Mouse (Mus musculus): ENCODE data around the gene Adap2. TPM values are rescaled to one million over a fixed set of nuclear protein-coding genes. Genes with fewer than 3 reads are reported as not detected.

Gene Adap2
- total and polyA plus RNA-seq, 3 experiments, result 0.49 TPM; not detected in 2

GRCm38 (mm10) chr11:80168121-80168520, 14.2 kb downstream of the Adap2 start:
- H3K27ac ChIP-seq (ENCODE audit: insufficient read depth, low read depth), result no peak overlapping the region

GRCm38 (mm10) chr11:80168611-80169249, 14.8 kb downstream of the Adap2 start:
- TF ChIP-seq RCOR1 (conservative IDR thresholded peaks at IDR 0.05; ENCODE audit: low read depth, low read length) (no peak), BHLHE40 (IDR thresholded peaks at IDR 0.05; ENCODE audit: low read depth, low read length) (peak; percentile 48; the same call in 1 of the 2 replicates)
- no peak overlapping the region for H3K27ac ChIP-seq (ENCODE audit: insufficient read depth, low read depth)

More at GRCm38 (mm10) chr11:80168121-80168520, 14.2 kb downstream of the Adap2 start:
- no peaks in the 10 kb centered on the region for H3K79me2 ChIP-seq (replicated peaks; ENCODE audit: control insufficient read depth, extremely low read depth, insufficient read depth, poor library complexity, severe bottlenecking)
- H3K36me3 ChIP-seq (replicated peaks in 1 of 2; ENCODE audit: control insufficient read depth in 1 of 2, insufficient read depth in 1 of 2, low read length in 1 of 2), result peaks cover 0 to 14% of the 10 kb centered on the region in 2 experiments
- in situ Hi-C loops (cut with MboI; ENCODE audit: low pct_ligation_motif_present, low pct_unique_long_range_greater_than_20kb, low sequenced_read_pairs), result no loop called here
- H3K4me1 ChIP-seq (ENCODE audit: control insufficient read depth in 1 of 2, insufficient read depth in 2 of 2), result peaks cover 37 to 70% of the 10 kb centered on the region in 2 experiments
- H3K9me3 ChIP-seq (replicated peaks; ENCODE audit: low read length), result peaks cover 3% of the 10 kb centered on the region
- TF ChIP-seq RCOR1 (conservative IDR thresholded peaks at IDR 0.05; ENCODE audit: low read depth, low read length), result no peak
- TF ChIP-seq BHLHE40 (IDR thresholded peaks at IDR 0.05; ENCODE audit: low read depth, low read length), result no peak
- TF ChIP-seq KAT2A (IDR thresholded peaks at IDR 0.05; ENCODE audit: insufficient replicate concordance, low read length), result no peak
- no peak for TF ChIP-seq IRF4 (IDR thresholded peaks at IDR 0.05; ENCODE audit: low read depth, low read length)
- no peak for TF ChIP-seq NRF1 (IDR thresholded peaks at IDR 0.05; ENCODE audit: low read depth, low read length)
- TF ChIP-seq NELFE (IDR thresholded peaks at IDR 0.05; ENCODE audit: low read depth, low read length), result no peak
- no peak for TF ChIP-seq JUND (conservative IDR thresholded peaks at IDR 0.05; ENCODE audit: low read depth, low read length)
- TF ChIP-seq ZC3H11A (IDR thresholded peaks at IDR 0.05; ENCODE audit: low read depth, low read length), result no peak
- no peak for TF ChIP-seq HCFC1 (IDR thresholded peaks at IDR 0.05; ENCODE audit: low read depth, low read length)
- no peak for TF ChIP-seq E2F4 (IDR thresholded peaks at IDR 0.05; ENCODE audit: insufficient replicate concordance, low read depth, low read length)
- TF ChIP-seq SMC3 (IDR thresholded peaks at IDR 0.05; ENCODE audit: low read depth, low read length), result no peak
- no peak for TF ChIP-seq EP300 (IDR thresholded peaks at IDR 0.05; ENCODE audit: low read length)
- no peak for TF ChIP-seq MAX (IDR thresholded peaks at IDR 0.05; ENCODE audit: low read length)
- no peak for TF ChIP-seq MAZ (IDR thresholded peaks at IDR 0.05; ENCODE audit: low read depth, low read length)
- TF ChIP-seq TBP (conservative IDR thresholded peaks at IDR 0.05; ENCODE audit: low read depth, low read length), result no peak
- no peak for TF ChIP-seq UBTF (IDR thresholded peaks at IDR 0.05; ENCODE audit: low read depth, low read length)
- TF ChIP-seq ZMIZ1 (IDR thresholded peaks at IDR 0.05; ENCODE audit: low read depth, low read length), result no peak
- dilution Hi-C loops (cut with MboI; ENCODE audit: extremely low pct_ligation_motif_present, extremely low pct_unique_long_range_greater_than_20kb, low sequenced_read_pairs), result no loop called here
- DNase-seq (ENCODE audit: extremely low read depth), result no peak
- no peaks in the 10 kb centered on the region for H3K27me3 ChIP-seq (replicated peaks)
- H3K4me3 ChIP-seq (replicated peaks in 1 of 3; ENCODE audit: low read depth in 2 of 3, low read length in 2 of 3, poor library complexity in 1 of 3), result no peak overlapping the region
- H3K4me2 ChIP-seq (ENCODE audit: insufficient read depth, low read depth, poor library complexity, severe bottlenecking), result no peak overlapping the region
- no peak overlapping the region for H3K9ac ChIP-seq (ENCODE audit: insufficient read depth, low read depth)

More at GRCm38 (mm10) chr11:80168611-80169249, 14.8 kb downstream of the Adap2 start:
- in situ Hi-C loops (cut with MboI; ENCODE audit: low pct_ligation_motif_present, low pct_unique_long_range_greater_than_20kb, low sequenced_read_pairs) (no loop called here), dilution Hi-C loops (cut with MboI; ENCODE audit: extremely low pct_ligation_motif_present, extremely low pct_unique_long_range_greater_than_20kb, low sequenced_read_pairs) (no loop called here)
- no peak overlapping the region for H3K4me2 ChIP-seq (ENCODE audit: insufficient read depth, low read depth, poor library complexity, severe bottlenecking)
- H3K79me2 ChIP-seq (replicated peaks; ENCODE audit: control insufficient read depth, extremely low read depth, insufficient read depth, poor library complexity, severe bottlenecking), result no peaks in the 10 kb centered on the region
- H3K36me3 ChIP-seq (replicated peaks in 1 of 2; ENCODE audit: control insufficient read depth in 1 of 2, insufficient read depth in 1 of 2, low read length in 1 of 2), result peaks cover 0 to 14% of the 10 kb centered on the region in 2 experiments
- H3K27me3 ChIP-seq (replicated peaks), result no peaks in the 10 kb centered on the region
- no peak overlapping the region for H3K4me3 ChIP-seq (replicated peaks in 1 of 3; ENCODE audit: low read depth in 2 of 3, low read length in 2 of 3, poor library complexity in 1 of 3)
- no peak for DNase-seq (ENCODE audit: extremely low read depth)
- peaks cover 3% of the 10 kb centered on the region for H3K9me3 ChIP-seq (replicated peaks; ENCODE audit: low read length)
- no peak overlapping the region for H3K9ac ChIP-seq (ENCODE audit: insufficient read depth, low read depth)
- H3K4me1 ChIP-seq (ENCODE audit: control insufficient read depth in 1 of 2, insufficient read depth in 2 of 2), result peaks cover 35 to 69% of the 10 kb centered on the region in 2 experiments

All from CH12.LX (cell line).